Mouse (Mus musculus): Measurements from ENCODE around the gene Spata18.

Spata18 gene

GRCm38 (mm10) chr5:73705290-73705689 is 54.1 kb downstream of the Spata18 start:
- no peak for DNase-seq (ENCODE audit: extremely low spot score, low read depth, low spot score)

- no peak for DNase-seq (ENCODE audit: extremely low spot score, low read depth, low spot score)
These were observed 61.7 kb downstream of the Spata18 start for GRCm38 (mm10) chr5:73712852-73713251.

- DNase-seq (ENCODE audit: extremely low spot score, low read depth, low spot score): no peak
These were observed 65.8 kb downstream of the Spata18 start for GRCm38 (mm10) chr5:73716941-73717340.

GRCm38 (mm10) chr5:73721682-73722282 is 70.6 kb downstream of the Spata18 start:
- DNase-seq (ENCODE audit: extremely low spot score, low read depth, low spot score): no peak

GRCm38 (mm10) chr5:73725981-73726380 is 74.8 kb downstream of the Spata18 start:
- no peak for DNase-seq (ENCODE audit: extremely low spot score, low read depth, low spot score)

GRCm38 (mm10) chr5:73728651-73729050 is 77.5 kb downstream of the Spata18 start:
- DNase-seq (ENCODE audit: extremely low spot score, low read depth, low spot score): no peak
